Mouse (Mus musculus) 416B (cell line): ENCODE measurements around the gene L1td1.
A peak's percentile ranks its signal among the peaks of the same experiment; 100 is the strongest.
"Not testable (repeated sequence)": the region's sequence is repeated elsewhere in the genome, so short reads cannot be mapped to it uniquely, and the experiment has no call there.

Experiments used
- DNase-seq: peaks from one replicate; pipeline ENCODE4 v3.0.0; 2011; ENCODE audit warnings: low read depth

Gene L1td1

GRCm38 (mm10) chr4:98726590-98727237, at the start of gene L1td1:
TSS of gene L1td1 (plus strand) at chr4:98726734.
- no peak for DNase-seq

- no peak for DNase-seq
Observed at GRCm38 (mm10) chr4:98677506-98677905, 49.0 kb upstream of the L1td1 start.

GRCm38 (mm10) chr4:98686678-98687267, 39.8 kb upstream of the L1td1 start:
- DNase-seq = no peak

GRCm38 (mm10) chr4:98688116-98688515, 38.4 kb upstream of the L1td1 start:
- no peak for DNase-seq

GRCm38 (mm10) chr4:98688520-98688919, 38.0 kb upstream of the L1td1 start:
- no peak for DNase-seq

DNA sequence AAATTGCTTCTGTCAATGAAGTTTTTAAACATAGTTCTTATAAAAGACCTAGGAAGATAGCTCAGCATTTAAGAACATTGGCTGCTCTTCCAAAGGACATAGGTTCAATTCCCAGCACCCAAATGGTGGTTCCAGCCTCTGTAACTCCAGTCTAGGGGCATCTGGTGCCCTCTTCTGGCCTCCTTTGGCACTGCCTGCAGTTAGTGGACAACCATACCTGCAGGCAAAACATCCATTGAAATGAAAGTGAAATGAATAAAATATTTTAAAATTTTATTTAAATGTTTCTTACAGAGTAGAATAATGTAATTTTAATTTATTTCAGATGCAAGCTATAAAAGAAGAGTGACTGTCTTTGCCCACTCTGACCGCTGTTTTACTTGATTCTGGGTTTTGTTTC, 36.5 kb upstream of the L1td1 start:
- no peak for DNase-seq

- DNase-seq = no peak
Observed at GRCm38 (mm10) chr4:98693465-98694185, 32.9 kb upstream of the L1td1 start.

GRCm38 (mm10) chr4:98697932-98698331, 28.6 kb upstream of the L1td1 start:
- no peak for DNase-seq

DNA sequence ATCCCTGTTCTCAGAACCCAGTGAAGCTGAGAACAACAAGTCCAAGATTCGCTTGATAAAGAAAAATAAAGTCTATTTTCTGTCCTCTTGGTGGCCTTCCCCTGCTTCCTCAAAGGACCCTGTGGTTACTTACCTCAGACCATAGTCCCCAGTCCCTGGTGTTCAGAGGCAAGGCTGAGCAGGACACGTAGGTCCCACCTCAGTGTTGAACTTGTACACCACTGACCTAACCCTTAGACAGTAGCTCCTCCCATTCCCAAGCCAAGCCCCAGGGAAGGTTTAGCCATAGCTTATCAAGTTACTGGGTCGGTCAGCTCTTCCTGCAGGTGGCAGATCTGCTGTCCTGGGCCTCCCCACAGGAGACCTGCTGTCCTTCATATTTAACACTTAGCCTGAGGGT, 27.6 kb upstream of the L1td1 start:
- peak; percentile 17 for DNase-seq

DNA sequence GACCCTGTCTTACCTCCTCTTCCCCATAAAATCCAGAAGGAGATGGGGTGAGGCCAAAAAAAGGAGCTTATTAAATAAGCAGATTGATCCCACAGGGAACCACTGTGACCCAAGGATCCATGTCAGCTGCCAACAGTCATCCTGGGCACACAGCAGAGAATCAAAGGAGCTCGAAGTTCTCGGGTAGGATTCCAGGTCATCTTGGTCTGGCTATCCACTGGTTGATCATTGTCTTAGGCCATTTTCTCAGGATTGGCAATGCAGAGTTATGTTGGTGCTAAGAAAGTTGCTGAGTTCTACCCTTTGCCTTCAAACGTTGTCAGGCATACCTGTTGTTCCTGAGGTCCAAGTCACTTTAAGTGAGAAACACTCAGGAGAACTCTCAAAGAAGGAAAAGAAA, 26.4 kb upstream of the L1td1 start:
- DNase-seq = no peak

DNA sequence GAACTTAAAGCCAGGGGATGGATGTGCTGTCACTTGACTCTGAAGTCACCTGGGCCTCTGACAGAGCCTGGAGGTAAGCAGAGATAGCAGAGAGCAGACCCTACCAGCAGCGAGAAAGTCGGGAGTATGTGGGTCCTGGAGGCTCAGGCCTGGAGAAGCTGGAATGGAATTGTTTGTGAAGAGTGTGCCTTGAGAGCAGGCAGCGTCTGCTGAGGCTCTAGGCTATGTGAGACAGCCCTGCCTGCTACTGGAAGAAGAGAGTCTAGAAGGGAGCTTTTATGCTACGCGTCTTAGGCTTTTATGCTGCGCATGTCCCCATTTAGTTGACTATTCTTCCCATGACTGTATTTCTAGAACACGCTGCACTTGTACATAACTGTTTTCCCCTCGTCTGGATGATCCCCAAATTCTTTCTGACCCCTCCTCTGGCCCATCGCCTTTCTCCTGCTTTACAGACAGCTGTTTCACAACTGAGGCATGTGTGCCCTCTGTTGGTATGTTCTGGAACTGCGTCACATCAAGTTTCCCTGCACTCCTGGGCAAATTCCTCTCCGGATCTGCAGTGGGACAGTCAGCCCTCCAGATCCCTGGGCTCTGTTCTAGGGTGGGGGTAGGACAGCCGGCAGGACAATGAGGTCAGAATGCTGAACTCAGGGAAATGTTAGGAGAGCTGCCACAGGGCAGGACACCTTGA, 24.2 kb upstream of the L1td1 start:
- DNase-seq = peak; percentile 24

GRCm38 (mm10) chr4:98710891-98711290, 15.6 kb upstream of the L1td1 start:
- DNase-seq = no peak

GRCm38 (mm10) chr4:98717735-98718546, 8.6 kb upstream of the L1td1 start:
- no peak for DNase-seq

GRCm38 (mm10) chr4:98718547-98718917, 8.0 kb upstream of the L1td1 start:
- no peak for DNase-seq

- peak; percentile 63 for DNase-seq
Observed at GRCm38 (mm10) chr4:98722454-98722853, 4.1 kb upstream of the L1td1 start.

DNA sequence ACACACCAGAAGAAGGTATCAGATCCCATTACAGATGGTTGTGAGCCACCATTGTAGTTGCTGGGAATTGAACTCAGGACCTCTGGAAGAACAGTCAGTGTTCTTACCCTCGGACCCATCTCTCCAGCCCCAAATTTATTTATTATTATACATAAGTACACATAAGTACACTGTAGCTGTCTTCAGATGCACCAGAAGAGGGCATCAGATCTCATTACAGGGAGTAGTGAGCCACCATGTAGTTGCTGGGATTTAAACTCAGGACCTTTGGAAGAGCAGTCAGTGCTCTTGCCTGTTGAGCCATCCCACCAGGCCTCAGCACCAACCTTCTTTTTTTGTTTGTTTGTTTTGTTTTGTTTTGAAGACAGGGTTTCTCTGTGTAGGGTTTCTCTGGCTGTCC, 1.9 kb upstream of the L1td1 start:
- DNase-seq = not testable (repeated sequence)

DNA sequence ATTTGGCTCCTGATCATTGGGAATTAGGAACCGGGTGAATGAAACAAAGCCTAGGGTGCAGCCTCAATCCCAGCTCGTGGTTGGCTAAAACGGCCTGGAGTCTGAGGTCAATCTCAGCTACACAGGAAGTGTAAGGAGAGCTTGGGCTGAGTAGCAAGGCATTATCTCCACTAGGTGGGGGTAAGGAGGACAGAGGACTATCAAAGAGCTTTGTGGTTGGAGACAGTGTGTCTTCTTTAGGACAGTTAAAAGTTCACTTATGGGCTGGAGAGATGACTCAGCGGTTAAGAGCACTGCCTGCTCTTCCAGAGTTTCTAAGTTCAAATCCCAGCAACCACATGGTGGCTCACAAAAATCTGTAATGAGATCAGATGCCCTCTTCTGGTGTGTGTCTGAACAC, 1.1 kb upstream of the L1td1 start:
- peak; percentile 47 for DNase-seq

DNA sequence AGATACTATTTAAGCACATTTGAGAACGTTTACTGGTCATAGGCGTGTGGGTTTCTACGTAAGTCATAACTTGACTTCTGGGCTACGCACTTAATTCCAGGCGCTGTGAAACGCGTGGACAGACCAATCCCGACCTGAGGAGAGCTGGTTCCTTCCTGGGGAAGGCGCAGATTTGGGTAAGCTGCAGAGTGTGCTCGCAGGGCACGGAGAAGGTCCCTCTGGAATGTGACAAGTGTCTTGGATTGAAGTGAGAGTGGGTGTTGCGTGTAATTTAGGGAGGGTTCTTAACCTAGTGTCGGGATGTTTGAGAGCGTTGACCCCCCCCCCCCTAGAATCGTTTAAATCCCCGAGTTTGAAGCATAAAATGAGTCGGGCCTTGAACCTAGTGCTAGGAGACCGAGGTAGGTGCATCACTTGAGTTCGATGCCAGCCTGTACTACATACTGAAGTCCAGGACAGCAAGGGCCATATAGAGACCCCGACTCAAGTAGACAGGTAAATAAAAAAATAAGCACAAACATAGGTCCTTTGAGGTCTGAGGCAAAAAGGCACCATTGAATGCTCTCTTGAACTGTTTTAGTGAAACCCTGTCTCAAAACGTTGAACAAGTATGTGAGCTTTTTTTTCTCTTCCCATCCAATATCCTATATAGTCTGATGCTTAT, 893 bp downstream of the L1td1 start:
- no peak for DNase-seq

- no peak for DNase-seq
Observed at GRCm38 (mm10) chr4:98727959-98728347, 1.4 kb downstream of the L1td1 start.

- DNase-seq = no peak
Observed at GRCm38 (mm10) chr4:98728716-98729115, 2.2 kb downstream of the L1td1 start.

- no peak for DNase-seq
Observed at GRCm38 (mm10) chr4:98733660-98734059, 7.1 kb downstream of the L1td1 start.
